Mouse (Mus musculus) C2C12 (cell line): ENCODE results near the gene Rnf26. TPM values are rescaled to one million over a fixed set of nuclear protein-coding genes. Genes with fewer than 3 reads are reported as not detected.

Experiments used
- H3K27me3 ChIP-seq: one replicate; pipeline ENCODE4 v1.6.1; 2011; ENCODE audit not compliant: control insufficient read depth, insufficient read depth, insufficient read length
- H3K36me3 ChIP-seq: one replicate; pipeline ENCODE4 v1.6.1; 2011; ENCODE audit not compliant: control insufficient read depth, insufficient read depth
- H3K4me3 ChIP-seq: one replicate; pipeline ENCODE4 v1.5.1; 2011; ENCODE audit warnings: mild to moderate bottlenecking, control low read depth; ENCODE audit not compliant: poor library complexity, insufficient read depth, severe bottlenecking
- H3K79me2 ChIP-seq: one replicate; pipeline ENCODE4 v1.6.1; 2011; ENCODE audit not compliant: control insufficient read depth, insufficient read depth
- H3K79me3 ChIP-seq: one replicate; pipeline ENCODE4 v1.6.1; 2011; ENCODE audit warnings: low read depth, control low read depth
- H3ac ChIP-seq: one replicate; pipeline ENCODE3; 2011; ENCODE audit warnings: low read depth; ENCODE audit not compliant: control insufficient read depth, insufficient read length
- CEBPB ChIP-seq: IDR thresholded peaks from one replicate; pipeline ENCODE4 v1.6.1; 2011; ENCODE audit warnings: low read depth, mild to moderate bottlenecking, control low read depth, moderate library complexity
- CTCF ChIP-seq: IDR thresholded peaks from one replicate; pipeline ENCODE4 v1.5.1; 2011; ENCODE audit not compliant: control insufficient read depth, insufficient read depth, insufficient read length
- FOSL1 ChIP-seq: IDR thresholded peaks from one replicate; pipeline ENCODE4 v1.8.0; 2011; ENCODE audit warnings: mild to moderate bottlenecking, low read length; ENCODE audit not compliant: poor library complexity, insufficient read depth, severe bottlenecking
- MAX ChIP-seq: IDR thresholded peaks from one replicate; pipeline ENCODE4 v1.6.1; 2011; ENCODE audit warnings: mild to moderate bottlenecking, control low read depth
- MYOD1 ChIP-seq: IDR thresholded peaks from one replicate; pipeline ENCODE4 v1.6.1; 2011; ENCODE audit warnings: low read depth; ENCODE audit not compliant: control insufficient read depth, insufficient read length
- MYOG ChIP-seq: IDR thresholded peaks from one replicate; pipeline ENCODE4 v1.6.1; 2011; ENCODE audit not compliant: control insufficient read depth, insufficient read length; ENCODE audit errors: extremely low read depth
- USF1 ChIP-seq: IDR thresholded peaks from one replicate; pipeline ENCODE4 v1.6.1; 2011; ENCODE audit warnings: low read depth, mild to moderate bottlenecking, control low read depth, moderate library complexity
- polyA plus RNA-seq: library from polyadenylated mRNA; unstranded; fragments of >200 nt; fragmentation: generic; extraction: Trizol; gene quantifications from one replicate; pipeline ENCODE4 v1.2.1, GENCODE M21; 2012; ENCODE audit warnings: missing spikeins

Rnf26 gene
- polyA plus RNA-seq, 1 experiment: 52.6 TPM

DNA sequence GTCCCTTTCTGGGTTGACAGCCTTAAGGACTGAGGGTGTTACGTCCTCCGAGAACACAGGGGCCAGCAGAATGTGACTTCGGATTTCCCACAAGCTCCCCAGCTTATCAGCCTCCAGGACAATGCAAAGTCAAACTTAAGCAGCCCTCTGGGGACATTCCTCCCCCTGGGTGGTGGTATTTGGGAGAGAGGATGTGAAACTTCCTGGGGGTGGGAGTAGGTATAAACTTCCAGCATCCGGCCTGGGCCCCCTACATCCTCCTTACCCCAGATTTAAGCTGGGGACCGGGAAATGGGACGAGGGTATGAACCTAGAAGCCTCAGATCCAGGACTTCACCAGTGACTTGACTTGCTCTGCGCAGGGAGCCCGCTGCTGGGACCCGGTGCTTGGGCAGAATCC lies 16.3 kb upstream of the Rnf26 start:
- TF ChIP-seq MYOG: no peak
- no peak for TF ChIP-seq MAX
- no peak for TF ChIP-seq USF1
- no peak for TF ChIP-seq MYOD1
- TF ChIP-seq CTCF: no peak
- TF ChIP-seq CEBPB: no peak
- no peak for TF ChIP-seq FOSL1
- peak overlapping the region; percentile 63 for H3ac ChIP-seq

DNA sequence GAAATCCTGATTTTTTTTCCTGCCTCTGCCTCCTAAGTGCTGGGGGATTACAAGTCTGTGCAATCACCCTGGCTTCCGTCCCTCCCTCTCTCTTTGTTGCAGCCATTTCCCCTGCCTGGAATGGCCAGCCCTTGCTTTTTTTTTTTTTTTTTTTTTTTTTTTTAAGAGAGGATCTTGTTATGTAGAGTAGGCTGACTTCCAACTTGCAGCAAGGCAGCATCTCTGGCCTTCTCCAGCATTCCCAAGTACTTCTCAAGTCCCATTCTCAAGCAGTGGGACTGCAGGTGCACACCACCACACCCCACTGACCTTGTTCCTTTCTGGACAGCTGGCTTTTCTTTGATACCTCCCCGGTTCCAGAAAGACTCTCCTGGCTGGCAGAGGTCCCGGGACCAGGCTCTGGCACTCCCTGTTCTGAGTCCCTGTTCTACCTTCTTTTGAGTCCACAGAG lies 14.1 kb upstream of the Rnf26 start:
- Histone ChIP-seq H3ac (no peak overlapping the region), H3K36me3 (no peaks in the 10 kb centered on the region), H3K27me3 (no peaks in the 10 kb centered on the region), H3K79me3 (no peaks in the 10 kb centered on the region), H3K79me2 (no peaks in the 10 kb centered on the region), H3K4me3 (no peak overlapping the region)
- TF ChIP-seq MYOG (no peak), USF1 (no peak), FOSL1 (no peak), MAX (no peak), MYOD1 (no peak), CEBPB (no peak), CTCF (no peak)

More for the DNA sequence above, 16.3 kb upstream of the Rnf26 start:
- H3K79me3 ChIP-seq: no peaks in the 10 kb centered on the region
- no peaks in the 10 kb centered on the region for H3K79me2 ChIP-seq
- H3K36me3 ChIP-seq: no peaks in the 10 kb centered on the region
- no peak overlapping the region for H3K4me3 ChIP-seq
- no peaks in the 10 kb centered on the region for H3K27me3 ChIP-seq

DNA sequence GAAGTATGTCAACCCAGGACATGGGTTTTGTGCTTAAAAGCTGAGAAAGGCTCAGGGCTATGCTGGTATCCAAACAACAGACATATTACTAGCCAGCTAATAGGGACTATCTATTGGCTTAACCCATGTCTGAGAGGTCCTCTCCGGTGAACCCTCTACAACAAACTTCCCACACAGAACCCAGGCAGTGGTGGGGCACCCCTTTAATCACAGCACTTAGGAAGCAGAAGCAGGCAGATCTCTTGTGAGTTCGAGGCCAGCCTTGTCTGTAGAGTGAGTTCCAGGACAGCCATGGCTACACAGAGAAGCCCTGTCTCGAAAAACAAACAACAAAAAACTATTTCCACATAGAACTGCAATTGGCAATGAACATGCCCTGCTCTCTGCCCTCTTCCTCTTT lies 13.4 kb upstream of the Rnf26 start:
- Histone ChIP-seq H3ac (no peak overlapping the region), H3K79me3 (no peaks in the 10 kb centered on the region), H3K79me2 (no peaks in the 10 kb centered on the region), H3K36me3 (no peaks in the 10 kb centered on the region), H3K27me3 (no peaks in the 10 kb centered on the region), H3K4me3 (no peak overlapping the region)
- TF ChIP-seq MAX (no peak), CTCF (no peak), FOSL1 (no peak), MYOG (no peak), MYOD1 (no peak), USF1 (no peak), CEBPB (no peak)

GRCm38 (mm10) chr9:44125546-44126428 lies 12.5 kb upstream of the Rnf26 start:
- Histone ChIP-seq H3ac (no peak overlapping the region), H3K36me3 (no peaks in the 10 kb centered on the region), H3K27me3 (no peaks in the 10 kb centered on the region), H3K79me2 (no peaks in the 10 kb centered on the region), H3K79me3 (no peaks in the 10 kb centered on the region), H3K4me3 (no peak overlapping the region)
- TF ChIP-seq FOSL1: no peak
- peak; percentile 41 for TF ChIP-seq CTCF
- no peak for TF ChIP-seq MYOG
- no peak for TF ChIP-seq MYOD1
- TF ChIP-seq MAX: no peak

DNA sequence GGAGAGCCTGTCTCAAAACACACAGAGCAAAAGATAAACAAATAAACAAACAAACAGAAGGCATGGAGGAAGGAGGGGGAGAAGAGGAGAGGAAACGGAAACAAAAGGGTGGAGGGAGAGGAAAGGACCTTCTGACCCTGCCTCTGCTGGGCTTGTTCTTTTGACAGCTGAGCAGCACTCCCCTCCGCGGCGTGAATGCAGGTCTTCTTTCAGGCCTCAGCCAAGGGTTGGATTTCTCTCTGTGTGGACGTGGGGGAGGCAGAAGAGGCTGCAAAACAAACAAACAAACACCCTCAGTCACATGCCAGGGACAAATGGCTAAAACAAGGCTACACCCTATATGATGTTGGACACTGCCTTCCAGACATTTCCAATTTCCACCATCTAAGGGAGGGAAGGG lies 11.7 kb upstream of the Rnf26 start:
- no peaks in the 10 kb centered on the region for H3K27me3 ChIP-seq
- no peaks in the 10 kb centered on the region for H3K36me3 ChIP-seq

GRCm38 (mm10) chr9:44124317-44124716 lies 11.0 kb upstream of the Rnf26 start:
- H3K79me3 ChIP-seq: no peaks in the 10 kb centered on the region
- TF ChIP-seq MYOG: no peak
- TF ChIP-seq MYOD1: no peak
- no peak for TF ChIP-seq CTCF
- TF ChIP-seq MAX: no peak
- TF ChIP-seq FOSL1: no peak
- TF ChIP-seq USF1: no peak
- TF ChIP-seq CEBPB: no peak
- H3K27me3 ChIP-seq: no peaks in the 10 kb centered on the region
- no peak overlapping the region for H3ac ChIP-seq
- no peaks in the 10 kb centered on the region for H3K79me2 ChIP-seq
- no peaks in the 10 kb centered on the region for H3K36me3 ChIP-seq
- H3K4me3 ChIP-seq: no peak overlapping the region

More for the DNA sequence above, 11.7 kb upstream of the Rnf26 start:
- Histone ChIP-seq H3K79me2 (no peaks in the 10 kb centered on the region), H3ac (no peak overlapping the region), H3K79me3 (no peaks in the 10 kb centered on the region), H3K4me3 (no peak overlapping the region)
- no peak for TF ChIP-seq CEBPB
